20 mouse cellular contexts compared by ENCODE assay signal in the genomic region with DNA sequence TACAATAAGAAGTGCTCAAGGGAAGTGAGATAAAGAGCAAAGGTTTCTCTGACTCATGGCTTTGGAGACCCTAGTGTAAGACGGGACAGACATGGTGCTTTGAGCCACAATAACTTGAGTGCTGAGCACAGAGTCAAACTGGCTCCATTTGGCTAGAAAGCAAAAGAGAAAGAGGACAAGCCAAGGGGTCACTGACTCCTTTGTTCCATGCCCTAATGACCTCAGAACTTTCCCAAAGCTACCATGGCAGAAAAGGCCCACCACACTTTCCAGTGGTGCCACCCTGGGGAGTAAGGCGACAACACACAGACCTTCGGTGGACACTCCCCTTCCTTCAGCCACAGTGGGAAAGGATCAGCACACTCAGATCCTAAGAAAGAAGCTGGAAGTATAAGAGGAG.
DNase-seq lines count a peak whose midpoint lies in the region; ATAC-seq and TF ChIP-seq lines count a peak whose summit lies in the region.
"Had no signal": no experiment of that assay in that cellular context is flagged by ENCODE, and none has a peak within 500 bp of the region (broad histone marks: within the 10 kb centered on the region; RNA-seq: fewer than 3 reads in every experiment).

No protein-coding gene starts in this region.

- H3K4me2 ChIP-seq in neural tube, embryonic 15.5 days = no peak overlapping the region
- H3K4me2 ChIP-seq: embryonic facial prominence, embryonic 13.5 days; forebrain, embryonic 13.5 days; hindbrain, embryonic 13.5 days; intestine, embryonic 15.5 days had no signal

- DNase-seq in heart, embryonic 10.5 days (ENCODE audit: low spot score) = no peak
- DNase-seq in heart, adult 11 months = no peak
- DNase-seq in neural tube, embryonic 10.5 days (ENCODE audit: extremely low spot score, low spot score) = peak; percentile 21
- peak; percentile 17 for DNase-seq in embryo, embryonic 11 days
- no peak for DNase-seq in lung, adult 2 months
- DNase-seq in adrenal gland, adult 8-10 months = no peak
- DNase-seq in right cerebral cortex, adult 18-20 months = no peak
- DNase-seq: adrenal gland, adult 2 months; cerebellum, adult 11 months; cerebellum, adult 8-10 months; cerebellum, postnatal 14 days; gastrocnemius, adult 2 months; gastrocnemius, postnatal 25 days; heart, postnatal 10 days; heart, postnatal 4 days had no signal

- peaks cover 38% of the 10 kb centered on the region for H3K4me1 ChIP-seq in heart, embryonic 10.5 days
- H3K4me1 ChIP-seq in neural tube, embryonic 15.5 days = peaks cover 12% of the 10 kb centered on the region
- H3K4me1 ChIP-seq in lung, adult 2 months (ENCODE audit: control insufficient read depth, insufficient read depth, low read length) = peaks cover 3% of the 10 kb centered on the region; the same call in 1 of the 2 replicates

- no peaks in the 10 kb centered on the region for H3K9me3 ChIP-seq in heart, embryonic 10.5 days
- H3K9me3 ChIP-seq in neural tube, embryonic 15.5 days (replicated peaks) = no peaks in the 10 kb centered on the region
- H3K9me3 ChIP-seq: embryonic facial prominence, embryonic 13.5 days; forebrain, embryonic 13.5 days; hindbrain, embryonic 13.5 days; intestine, embryonic 15.5 days had no signal

- no peak for TF ChIP-seq CTCF in lung, adult 2 months (IDR thresholded peaks at IDR 0.05; ENCODE audit: insufficient read depth, low read length)

- TF ChIP-seq POLR2A in lung, adult 2 months (IDR thresholded peaks at IDR 0.05; ENCODE audit: borderline replicate concordance, extremely low read depth, low read depth, low read length) = no peak

- no peak overlapping the region for H3K4me3 ChIP-seq in heart, embryonic 10.5 days
- H3K4me3 ChIP-seq in neural tube, embryonic 15.5 days (replicated peaks) = no peak overlapping the region
- H3K4me3 ChIP-seq in lung, adult 2 months (replicated peaks; ENCODE audit: extremely low read depth, low read depth, low read length) = no peak overlapping the region
- H3K4me3 ChIP-seq: embryonic facial prominence, embryonic 13.5 days; forebrain, embryonic 13.5 days; gastrocnemius, adult 2 months; hindbrain, embryonic 13.5 days; intestine, embryonic 15.5 days had no signal

- no peak overlapping the region for H3K9ac ChIP-seq in neural tube, embryonic 15.5 days (replicated peaks)
- H3K9ac ChIP-seq: embryonic facial prominence, embryonic 13.5 days; forebrain, embryonic 13.5 days; hindbrain, embryonic 13.5 days; intestine, embryonic 15.5 days had no signal

- H3K36me3 ChIP-seq in heart, embryonic 10.5 days = no peaks in the 10 kb centered on the region
- H3K36me3 ChIP-seq in neural tube, embryonic 15.5 days = no peaks in the 10 kb centered on the region
- H3K36me3 ChIP-seq: embryonic facial prominence, embryonic 13.5 days; hindbrain, embryonic 13.5 days; intestine, embryonic 15.5 days had no signal

- 44% methylated on average over 3 of the region's 3 CpGs for WGBS in heart, embryonic 10.5 days
- WGBS in neural tube, embryonic 15.5 days = 28% methylated on average over 3 of the region's 3 CpGs
- 78% methylated on average over 3 of the region's 3 CpGs for WGBS in lung, adult 2 months

- H3K27me3 ChIP-seq in heart, embryonic 10.5 days (ENCODE audit: insufficient read depth, poor library complexity, severe bottlenecking) = no peaks in the 10 kb centered on the region
- no peaks in the 10 kb centered on the region for H3K27me3 ChIP-seq in neural tube, embryonic 15.5 days (replicated peaks)
- H3K27me3 ChIP-seq: embryonic facial prominence, embryonic 13.5 days; forebrain, embryonic 13.5 days; hindbrain, embryonic 13.5 days; intestine, embryonic 15.5 days had no signal

- no peak for ATAC-seq in neural tube, embryonic 15.5 days (ENCODE audit: low FRiP score)
- ATAC-seq: forebrain, embryonic 13.5 days; intestine, embryonic 15.5 days had no signal

- H3K27ac ChIP-seq in heart, embryonic 10.5 days = peak overlapping the region; percentile 44; the same call in 1 of the 2 replicates
- H3K27ac ChIP-seq in neural tube, embryonic 15.5 days (replicated peaks) = no peak overlapping the region
- H3K27ac ChIP-seq: embryonic facial prominence, embryonic 13.5 days; forebrain, embryonic 13.5 days; gastrocnemius, adult 2 months; hindbrain, embryonic 13.5 days; intestine, embryonic 15.5 days had no signal

Comparison
In these comparisons a context has a peak if more than half of its experiments do, and no peak if none do; other contexts are left out.
1. DNase-seq: peak in neural tube, embryonic 10.5 days (single experiment) and embryo, embryonic 11 days (single experiment); none in heart, embryonic 10.5 days (single experiment), heart, adult 11 months (single experiment), lung, adult 2 months (single experiment), adrenal gland, adult 8-10 months (single experiment) and right cerebral cortex, adult 18-20 months (single experiment).